Mouse (Mus musculus) embryo, embryonic 11.5 days (tissue): ENCODE results near the gene Zfp746.

Source experiments
- DNase-seq: peaks from one replicate; pipeline ENCODE4 v3.0.0-alpha.2; 2012; ENCODE audit warnings: low read depth, low spot score

The Zfp746 gene

DNA sequence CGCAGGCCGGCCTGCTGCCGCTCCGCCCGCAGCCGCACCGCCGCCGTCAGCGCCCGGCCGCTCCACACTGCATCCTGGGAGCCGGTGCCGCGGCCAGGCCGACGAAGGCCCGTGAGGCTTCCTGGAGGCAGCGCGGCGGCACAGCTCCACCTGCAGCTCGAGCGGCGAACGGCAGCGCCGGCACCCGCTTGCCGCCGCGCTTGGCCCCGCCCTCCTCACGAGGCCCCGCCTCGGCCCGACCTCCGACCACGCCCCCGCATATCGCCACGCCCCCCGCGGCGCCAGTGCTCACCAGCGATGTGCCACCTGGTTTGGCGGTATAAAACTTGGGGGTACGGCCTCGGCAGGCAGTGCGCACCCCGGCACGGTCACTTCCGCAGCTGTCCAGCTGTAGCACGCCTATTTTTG, at the start of gene Zfp746:
Zfp746 (minus strand) TSS at position 123 of the 408 bp plus-strand sequence.
- DNase-seq: peak; percentile 79

DNA sequence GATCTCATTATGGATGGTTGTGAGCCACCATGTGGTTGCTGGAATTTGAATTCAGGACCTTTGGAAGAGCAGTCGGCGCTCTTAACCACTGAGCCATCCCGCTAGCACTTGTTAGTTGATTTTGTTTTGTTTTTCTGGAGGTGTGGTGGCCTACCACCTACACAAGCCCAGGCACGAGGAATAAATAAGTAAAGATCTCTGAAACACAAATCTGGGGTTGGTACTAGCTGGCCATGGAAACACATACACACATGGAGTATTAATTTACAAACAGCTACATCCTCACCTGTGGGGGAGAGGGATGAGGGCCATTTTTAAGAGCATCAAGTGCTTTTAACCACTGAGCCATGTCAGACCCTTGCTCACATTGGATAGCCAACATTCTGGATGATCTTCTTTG, 34.7 kb upstream of the Zfp746 start:
- DNase-seq: peak; percentile 36

DNA sequence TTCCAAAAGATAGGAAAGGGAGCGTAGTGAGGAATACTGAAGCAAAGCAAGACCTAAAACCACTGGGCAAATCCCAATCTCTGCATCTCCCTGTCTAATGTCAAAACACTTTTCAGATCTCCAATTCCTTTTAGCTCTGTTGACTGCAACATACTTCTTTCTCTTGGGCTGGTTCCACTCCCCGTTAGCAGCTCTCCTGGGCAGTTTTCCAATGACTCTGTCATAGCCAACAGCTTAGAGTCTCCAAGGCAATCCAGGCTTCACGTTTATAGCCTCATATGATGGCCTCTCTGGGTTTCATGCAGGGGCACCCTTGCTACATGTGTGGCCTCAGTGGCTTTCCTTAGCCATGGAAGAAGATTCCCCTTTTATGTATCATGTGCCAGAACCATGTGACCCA, 29.6 kb upstream of the Zfp746 start:
- DNase-seq: no peak

DNA sequence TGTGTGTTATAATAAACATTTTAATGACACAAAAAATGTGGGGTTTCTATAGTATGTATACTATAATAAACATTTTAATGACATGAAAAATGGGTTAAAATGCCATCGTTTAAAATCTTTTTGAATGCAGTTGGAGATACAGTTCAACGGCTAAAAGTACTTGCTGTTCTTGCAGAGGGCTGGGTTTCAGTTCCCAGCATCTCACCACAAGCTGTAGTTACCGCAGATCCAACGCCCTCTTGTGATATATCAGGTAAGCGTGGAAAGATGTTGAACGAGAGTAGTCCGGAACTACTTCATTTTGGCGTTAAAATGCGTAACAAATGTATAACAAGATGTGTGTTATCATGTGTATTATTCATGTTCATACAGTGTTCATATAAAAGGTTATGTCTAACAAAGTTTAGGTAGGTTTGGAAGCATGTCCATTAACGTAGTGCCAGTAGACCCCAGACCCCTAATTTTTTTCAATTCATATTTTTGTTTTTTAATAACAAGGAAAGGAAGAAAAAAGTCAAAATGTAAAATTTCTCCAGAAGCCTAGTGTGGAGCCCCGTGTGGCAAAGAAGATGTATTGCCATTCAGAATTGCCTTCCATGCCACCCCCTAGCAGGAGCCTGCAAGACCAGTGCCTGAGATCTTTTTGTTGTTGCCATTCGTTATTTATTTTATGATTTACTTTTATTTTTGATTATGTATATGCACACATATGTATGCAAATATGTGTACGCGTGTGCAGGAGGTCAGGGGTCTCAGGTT, 743 bp upstream of the Zfp746 start:
- no peak for DNase-seq

DNA sequence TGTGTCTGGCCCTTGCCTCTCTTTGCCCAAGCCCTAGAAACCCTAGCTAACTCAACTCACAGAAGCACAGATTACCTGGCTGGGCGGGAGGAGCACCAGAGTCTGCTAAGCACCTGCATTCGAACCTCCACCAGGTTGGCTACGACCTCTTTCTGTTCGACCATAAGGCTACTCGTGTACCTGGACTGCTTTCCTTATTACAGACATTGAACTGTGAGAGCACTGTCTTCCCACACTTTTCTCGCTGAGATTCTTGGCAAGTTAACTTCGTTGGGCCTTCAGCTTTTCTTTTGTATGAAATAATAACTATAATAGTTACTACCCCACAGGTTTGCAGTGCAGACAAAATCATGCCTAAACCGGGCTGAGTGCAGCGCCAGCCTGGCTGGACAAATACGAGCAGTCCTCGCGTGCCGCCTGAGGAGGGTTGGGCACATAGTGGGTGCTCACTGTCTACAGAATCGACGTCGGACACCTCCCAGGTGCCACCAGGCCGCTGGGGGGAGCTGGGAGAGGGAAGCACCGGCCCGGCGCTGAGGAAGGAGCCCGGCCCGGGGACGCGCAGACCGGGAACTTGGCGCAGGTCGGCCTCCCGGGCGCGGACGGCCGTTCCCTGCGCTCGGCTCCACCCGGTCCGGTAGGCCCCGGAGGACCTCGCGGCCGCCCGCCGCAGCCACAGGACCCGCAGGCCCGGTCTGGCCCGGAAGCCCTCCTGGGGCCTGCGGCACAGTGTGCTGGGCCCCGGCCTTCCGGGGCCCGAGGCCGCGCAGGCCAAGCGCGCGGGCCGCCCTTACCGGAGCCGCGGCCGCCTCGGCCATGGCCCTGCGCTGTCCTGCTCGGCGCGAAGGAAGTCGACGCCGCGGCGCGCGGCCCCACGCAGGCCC, 630 bp downstream of the Zfp746 start:
- DNase-seq: peak; percentile 23

DNA sequence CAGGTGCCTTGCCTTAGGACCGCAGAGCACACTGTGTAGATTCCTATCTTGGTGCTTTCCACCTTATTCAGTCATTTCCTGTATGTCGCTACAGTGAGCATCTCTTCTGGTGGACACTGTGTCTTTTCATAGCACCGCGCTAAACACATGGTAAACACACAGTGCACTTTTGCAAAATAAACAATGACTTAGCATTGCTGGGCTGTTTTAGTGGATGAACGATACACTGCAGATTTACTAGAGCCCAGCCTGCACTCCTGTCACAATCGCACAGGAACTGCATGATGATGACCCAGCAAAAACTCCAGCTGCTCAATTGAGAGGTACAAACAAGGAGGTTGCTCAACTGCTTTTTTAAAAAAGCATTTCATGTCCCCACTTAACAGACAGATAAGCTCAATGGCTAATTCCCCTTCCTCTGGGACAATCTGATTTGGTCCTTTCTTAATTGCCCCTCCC, 2.6 kb downstream of the Zfp746 start:
- DNase-seq: no peak

DNA sequence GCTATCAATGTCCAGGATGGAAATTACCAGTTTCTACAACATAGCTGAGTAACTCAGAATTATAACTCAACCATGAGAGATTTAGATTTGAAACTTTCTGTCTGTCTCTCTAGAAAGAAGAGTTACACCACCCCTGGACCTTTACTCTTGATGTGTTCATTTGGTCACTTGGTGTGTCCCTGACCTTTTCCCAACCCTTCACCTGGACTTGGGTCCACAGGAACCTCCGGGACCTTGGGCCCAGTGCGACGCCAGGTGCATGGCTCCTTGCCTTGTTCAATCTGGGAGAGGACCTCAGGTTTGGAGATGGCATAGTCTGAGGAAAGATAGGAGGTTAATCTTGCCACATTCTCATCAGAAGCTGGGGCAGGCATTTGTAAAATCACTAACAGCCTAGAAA, 4.4 kb downstream of the Zfp746 start:
- no peak for DNase-seq

DNA sequence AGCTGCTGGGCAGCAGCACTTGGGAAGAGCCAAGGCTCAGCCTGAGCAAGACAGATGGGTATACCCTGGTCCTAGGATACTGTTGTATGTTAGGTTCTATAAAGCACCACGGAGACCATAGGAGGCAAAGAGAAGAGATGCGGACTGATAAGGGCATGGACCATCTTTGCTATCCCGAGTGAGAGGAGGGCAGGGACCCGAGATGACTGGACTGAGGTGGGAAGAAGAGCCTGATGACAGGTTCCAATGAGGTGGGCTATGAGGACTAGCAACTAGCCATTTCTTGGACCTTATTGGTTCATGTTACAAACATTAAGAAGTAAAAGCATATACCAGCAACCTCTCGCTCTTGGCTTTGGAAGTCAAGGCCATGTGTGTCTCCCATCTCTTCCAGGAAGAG, 5.4 kb downstream of the Zfp746 start:
- DNase-seq: no peak

DNA sequence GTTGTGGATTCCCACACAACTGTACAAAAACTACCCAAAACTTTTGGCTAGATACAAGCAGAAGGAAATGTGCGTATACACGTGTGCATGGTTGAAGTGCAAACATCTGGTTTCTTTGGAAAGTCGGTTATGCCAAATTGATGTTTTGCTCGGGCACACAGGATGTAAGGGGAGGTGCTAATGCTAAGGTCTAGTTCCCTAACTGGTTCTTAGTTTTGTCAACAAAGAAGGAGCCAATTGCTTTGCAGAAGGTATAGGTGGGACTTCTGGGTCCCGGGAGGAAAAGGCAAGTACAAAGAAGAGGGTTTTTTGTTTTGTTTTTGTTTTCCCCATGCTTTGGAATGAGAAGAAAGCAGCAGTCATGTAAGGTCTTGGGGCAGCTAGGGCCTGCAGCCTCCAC, 13.1 kb downstream of the Zfp746 start:
- no peak for DNase-seq

DNA sequence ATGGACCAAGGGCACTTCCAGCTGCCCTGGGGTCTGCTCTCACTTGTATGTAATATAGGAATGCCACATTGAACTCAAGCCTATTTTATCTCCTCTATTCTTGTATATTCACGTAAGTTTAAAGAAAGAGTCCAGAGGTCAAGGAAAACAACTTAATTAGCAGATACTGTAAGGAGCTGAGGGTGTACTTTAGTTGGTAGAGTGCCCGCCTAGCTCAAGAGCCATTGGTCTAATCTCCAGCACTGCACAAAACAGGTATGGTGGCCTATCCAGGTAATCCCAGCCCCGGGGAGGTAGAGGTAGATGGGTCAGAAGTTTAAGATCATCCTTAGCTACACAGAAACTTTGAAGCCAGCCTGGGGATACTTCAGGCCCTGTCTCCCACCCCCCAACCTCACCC, 18.9 kb downstream of the Zfp746 start:
- no peak for DNase-seq

DNA sequence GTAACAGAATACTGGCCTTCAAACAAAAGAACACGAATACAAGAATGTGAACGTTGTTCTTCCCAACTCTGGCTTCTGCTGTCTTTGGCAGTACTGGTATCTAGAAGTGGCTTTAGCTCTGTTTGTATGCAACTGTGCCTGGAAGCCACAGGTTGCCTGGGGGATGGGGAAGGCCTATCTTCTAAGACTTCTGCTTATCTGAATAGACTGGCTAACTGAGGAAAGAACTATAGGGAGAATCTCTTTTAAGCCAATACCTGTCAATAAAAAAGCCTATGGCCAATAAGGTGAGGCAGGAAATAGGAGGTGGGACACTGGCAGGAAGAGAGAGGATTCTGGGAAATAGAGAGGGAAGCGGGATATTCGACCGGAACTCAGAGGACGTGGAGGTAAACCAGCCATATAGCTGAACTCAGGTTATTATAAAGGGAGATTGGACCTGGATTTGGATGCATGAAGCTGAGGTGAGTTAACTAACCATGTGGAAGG, 20.8 kb downstream of the Zfp746 start:
- no peak for DNase-seq

DNA sequence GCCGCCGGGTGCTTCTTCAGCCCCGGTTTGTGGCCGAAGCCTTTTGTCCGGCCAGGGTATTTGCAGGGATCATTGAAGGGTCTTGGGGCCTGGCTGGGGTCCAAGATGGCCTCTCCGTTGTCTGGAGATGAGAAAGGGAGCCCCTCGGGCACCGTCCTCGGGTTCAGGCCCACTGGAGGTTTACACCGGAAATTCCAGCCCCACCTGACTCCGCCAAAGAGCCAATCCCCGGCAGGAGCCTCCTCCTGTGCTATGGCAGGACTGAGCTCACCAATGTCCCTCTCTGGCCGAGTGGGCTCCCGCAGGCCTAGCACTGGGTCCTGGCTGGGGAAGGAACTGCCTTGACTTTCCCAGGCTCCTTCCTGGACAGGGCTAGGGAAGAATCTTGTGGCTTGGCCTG, 21.9 kb downstream of the Zfp746 start:
- DNase-seq: no peak

DNA sequence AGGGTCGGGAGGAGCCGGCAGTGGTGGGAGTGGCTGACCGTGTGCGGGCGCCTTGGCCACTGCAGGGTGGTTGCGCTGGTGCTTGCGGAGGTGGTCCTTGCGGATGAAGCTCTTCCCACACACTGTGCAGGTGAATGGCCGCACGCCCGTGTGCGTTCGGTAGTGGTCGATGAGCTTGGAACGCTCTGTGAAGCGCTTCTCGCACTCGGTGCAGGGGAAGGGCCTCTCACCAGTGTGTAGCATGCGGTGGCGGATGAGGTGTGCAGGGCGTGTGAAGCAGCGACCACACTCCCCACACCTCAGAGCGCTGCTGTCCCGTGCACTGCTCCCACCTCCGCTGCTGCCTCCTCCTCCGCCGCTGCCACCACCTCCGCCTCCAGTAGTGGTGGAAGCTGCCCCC, 22.5 kb downstream of the Zfp746 start:
- no peak for DNase-seq

DNA sequence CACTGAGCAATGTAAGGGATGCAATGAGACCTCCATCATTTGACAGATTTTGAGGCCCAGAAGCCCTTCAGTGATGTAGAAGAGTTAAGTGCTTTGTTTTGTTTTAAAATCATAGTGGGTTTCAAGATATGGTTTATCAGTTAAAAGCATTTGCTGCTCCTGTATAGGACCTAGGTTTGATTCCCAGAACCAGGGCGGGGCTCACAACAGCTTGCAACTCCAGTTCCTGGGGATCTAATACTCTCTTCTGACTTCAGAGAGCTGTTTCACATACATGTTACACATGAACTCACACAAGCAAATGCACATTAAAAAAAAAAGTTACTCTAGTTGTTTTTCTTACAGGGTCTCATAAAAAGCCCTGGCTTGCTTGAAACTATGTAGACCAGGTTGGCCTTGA, 25.5 kb downstream of the Zfp746 start:
- no peak for DNase-seq

DNA sequence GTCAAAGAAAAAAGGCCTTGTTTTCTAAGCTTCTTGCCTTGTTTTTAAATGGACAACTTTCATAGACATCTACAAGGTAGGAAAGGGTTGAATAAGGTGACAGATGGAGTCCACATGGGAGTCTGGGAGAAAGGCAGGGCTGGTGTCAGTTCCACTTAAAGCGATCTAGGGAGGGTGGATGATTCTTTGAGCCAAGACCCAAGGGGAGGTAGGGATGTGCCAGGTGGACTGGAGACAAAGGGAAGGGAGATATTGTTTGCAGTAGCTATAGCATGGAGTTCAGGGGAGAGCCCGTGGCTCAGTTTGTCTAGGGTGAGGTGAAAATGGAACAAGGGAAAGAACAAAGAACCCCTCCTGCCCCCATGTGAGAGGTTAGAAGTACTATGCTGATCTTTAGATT, 26.0 kb downstream of the Zfp746 start:
- no peak for DNase-seq

DNA sequence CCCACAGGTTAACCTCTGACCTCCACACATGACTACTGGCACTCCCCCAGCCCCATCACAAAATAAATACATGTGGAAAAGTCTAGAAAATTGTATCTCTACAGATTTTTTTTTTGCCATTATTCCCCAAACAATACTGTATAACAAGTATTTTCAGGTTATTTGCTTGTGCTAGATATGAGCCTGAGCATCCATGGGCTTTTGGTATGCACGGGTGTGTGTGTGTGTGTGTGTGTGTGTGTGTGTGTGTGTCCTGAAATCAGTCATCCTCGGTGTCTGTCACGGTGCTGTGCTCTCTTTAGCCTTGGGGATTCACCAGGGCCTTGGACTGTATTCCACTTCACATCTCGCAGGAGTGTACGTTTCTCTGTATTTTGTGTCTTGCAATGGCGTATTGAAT, 34.3 kb downstream of the Zfp746 start:
- no peak for DNase-seq

DNA sequence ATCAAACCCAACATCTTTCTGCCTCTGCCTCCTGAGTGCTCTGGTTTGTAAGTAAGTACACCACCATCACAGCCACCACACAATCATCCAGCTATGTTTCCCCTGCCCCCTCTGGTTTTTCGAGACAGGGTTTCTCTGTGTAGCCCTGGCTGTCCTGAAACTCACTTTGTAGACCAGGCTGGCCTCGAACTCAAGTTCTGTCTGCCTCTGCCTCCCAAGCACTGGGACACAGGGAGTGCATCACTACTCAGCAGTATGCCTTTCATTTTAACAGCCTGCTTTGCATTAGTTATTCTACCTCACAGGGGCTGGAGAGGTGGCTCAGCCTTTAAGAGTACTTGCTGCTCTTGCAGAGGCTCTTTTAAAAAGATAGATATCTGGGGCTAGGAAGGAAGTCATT, 34.7 kb downstream of the Zfp746 start:
- no peak for DNase-seq

DNA sequence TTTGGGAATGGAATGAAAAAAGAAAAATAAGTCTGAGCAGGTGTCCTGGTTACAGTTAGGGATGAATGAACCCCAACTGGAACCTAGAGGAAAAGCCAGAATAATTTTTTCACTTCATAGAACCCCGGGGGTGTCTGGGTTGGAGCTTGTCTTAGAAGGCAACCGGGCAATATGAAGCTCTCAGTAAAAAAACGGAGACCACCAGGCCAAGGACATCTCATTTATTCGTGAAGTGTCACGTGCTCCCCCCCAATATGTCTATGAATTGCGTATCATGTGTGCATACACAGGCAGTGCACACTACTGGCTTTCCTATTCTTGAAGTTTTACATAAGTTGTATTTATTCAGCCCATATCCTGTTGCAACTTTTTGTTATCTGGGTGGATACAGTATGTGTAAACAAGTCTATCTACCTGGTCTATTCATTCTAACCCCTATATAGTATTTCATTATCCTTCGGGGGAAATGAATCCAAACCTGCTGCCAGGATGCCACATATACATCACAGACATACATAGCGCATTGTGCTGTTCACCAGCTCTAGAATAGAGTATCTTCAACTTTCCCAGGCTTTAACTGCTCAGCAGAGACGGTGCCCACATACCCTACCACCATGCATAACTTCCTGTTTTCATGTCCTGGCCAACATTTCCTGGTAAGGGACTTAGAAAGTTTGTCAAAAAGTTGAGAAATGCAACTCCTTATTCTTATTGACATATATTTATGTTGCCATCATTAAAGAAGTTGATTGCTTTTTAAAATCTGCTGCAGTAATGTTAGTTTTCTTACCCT, 36.9 kb downstream of the Zfp746 start:
- DNase-seq: no peak

DNA sequence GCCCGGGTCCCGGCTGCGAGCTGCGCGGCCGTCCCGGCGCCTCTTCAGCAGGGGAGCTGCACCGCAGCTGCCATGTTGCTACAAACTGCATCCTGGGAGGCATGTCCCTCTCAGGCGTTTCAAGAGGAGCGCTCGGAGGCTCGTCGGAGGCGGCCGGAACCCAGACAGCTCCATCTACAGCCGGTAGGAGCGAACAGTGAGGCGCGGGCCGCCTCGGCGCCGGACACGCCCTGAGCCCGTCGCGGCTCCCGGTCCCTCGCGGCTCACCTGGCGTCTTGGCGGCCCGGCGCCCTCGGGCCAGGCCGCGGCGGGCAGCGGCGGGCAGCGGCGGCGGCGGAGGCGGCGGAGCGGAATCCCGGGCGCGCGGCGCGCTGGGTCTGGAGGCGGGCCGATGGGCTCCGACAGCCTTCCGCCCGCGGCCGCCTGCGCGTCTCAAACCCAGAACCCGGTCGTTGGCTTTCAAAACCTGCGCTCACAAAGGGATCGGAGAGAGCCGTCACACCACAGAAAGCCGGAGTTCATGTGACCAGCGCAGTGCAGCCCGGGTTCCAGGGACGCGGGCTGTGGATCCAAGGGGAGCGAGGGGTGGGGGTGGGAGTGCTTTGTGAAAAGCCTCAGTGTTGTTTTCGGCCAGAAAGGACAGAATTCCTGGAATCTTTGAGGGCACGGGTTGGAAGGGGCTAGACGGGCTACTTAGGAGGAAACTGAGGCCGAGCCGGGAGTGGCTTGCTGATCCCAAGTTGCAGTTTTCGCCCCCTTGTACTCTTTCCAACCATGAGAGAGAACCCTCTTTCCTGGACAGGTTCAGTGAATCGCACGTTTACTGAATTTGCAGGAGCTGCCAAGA, 37.7 kb downstream of the Zfp746 start, which contains the start of gene Zfp777:
Zfp777 (minus strand) TSS at position 486 of the 847 bp plus-strand sequence.
- peak; percentile 59 for DNase-seq

DNA sequence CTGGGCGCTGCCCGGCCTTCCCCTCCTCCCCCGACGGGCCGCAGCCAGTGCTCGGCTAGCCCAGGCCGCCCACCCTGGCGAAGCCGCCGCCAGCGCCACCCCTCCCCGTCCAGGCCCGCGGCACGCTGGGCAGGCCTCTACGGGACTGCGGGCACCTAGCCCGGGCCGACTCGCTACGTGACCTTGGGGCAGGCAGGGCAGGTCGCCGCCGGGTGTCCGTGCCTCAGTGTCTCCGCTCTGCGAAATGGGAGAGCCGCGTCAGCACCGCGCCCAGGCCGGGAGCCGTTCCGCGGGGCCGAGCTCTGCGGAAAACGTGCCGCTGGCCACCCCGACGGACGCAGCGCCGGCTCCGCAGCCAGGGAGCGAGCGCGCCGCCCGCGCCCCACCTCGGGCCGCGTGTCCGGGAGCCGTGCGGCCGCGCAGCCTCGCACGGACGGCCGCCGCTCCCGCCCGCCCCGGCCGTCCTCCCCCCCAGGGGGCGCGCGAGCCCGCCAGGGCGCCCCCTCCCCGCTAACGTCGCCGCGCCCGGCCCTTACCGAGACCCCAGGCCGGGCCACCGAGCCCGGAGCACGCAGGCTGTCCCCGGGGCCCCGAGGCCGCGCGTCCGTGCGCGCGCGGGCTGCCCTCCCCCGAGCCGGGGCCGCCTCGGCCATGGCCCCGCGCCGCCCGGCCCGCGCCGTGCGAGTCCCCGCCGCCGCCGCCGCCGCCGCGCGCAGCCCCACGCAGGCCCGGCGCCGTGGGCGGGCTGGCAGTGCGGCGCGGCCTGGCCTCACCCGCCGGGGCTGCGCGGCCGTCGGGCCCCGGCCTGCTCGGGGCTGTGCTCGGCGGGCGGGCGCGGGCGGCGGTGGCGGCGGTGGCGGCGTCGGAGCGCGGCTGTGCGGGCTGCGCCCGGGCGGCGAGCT, 38.7 kb downstream of the Zfp746 start:
- no peak for DNase-seq
